Mouse (Mus musculus) erythroblast, embryonic 14.5 days (primary cell): ENCODE data around the gene Epop. TPM values are rescaled to one million over a fixed set of nuclear protein-coding genes. Genes with fewer than 3 reads are reported as not detected.

Source experiments
- H3K27me3 ChIP-seq: 2 replicates; pipeline ENCODE4 v1.6.1; 2012; ENCODE audit warnings: inconsistent platforms; ENCODE audit not compliant: control insufficient read depth
- H3K36me3 ChIP-seq: 2 replicates; pipeline ENCODE4 v1.6.1; 2012; ENCODE audit warnings: mild to moderate bottlenecking, inconsistent platforms; ENCODE audit not compliant: control insufficient read depth
- H3K4me1 ChIP-seq: 2 replicates; pipeline ENCODE4 v1.6.1; 2012; ENCODE audit warnings: inconsistent platforms; ENCODE audit not compliant: control insufficient read depth
- H3K4me3 ChIP-seq: replicated peaks from 2 replicates; pipeline ENCODE3; 2012; ENCODE audit warnings: moderate library complexity, mild to moderate bottlenecking, inconsistent platforms
- H3K9me3 ChIP-seq: 2 replicates; pipeline ENCODE4 v1.6.1; 2012; ENCODE audit warnings: low read length, inconsistent platforms, mixed read lengths; ENCODE audit not compliant: control insufficient read depth
- GATA1 ChIP-seq: IDR thresholded peaks from 2 replicates; pipeline ENCODE4 v1.6.1; 2012; ENCODE audit warnings: low read length, inconsistent platforms, mixed read lengths
- TAL1 ChIP-seq: IDR thresholded peaks from 3 replicates; pipeline ENCODE4 v1.6.1; 2012; ENCODE audit warnings: low read length, inconsistent platforms, mixed read lengths
- polyA plus RNA-seq: library from polyadenylated mRNA; stranded (reverse); fragments of >175 nt; gene quantifications from 2 replicates; pipeline ENCODE4 v1.2.3, GENCODE M21; 2012

The Epop gene
- polyA plus RNA-seq, 1 experiment, result 0.13 TPM

DNA sequence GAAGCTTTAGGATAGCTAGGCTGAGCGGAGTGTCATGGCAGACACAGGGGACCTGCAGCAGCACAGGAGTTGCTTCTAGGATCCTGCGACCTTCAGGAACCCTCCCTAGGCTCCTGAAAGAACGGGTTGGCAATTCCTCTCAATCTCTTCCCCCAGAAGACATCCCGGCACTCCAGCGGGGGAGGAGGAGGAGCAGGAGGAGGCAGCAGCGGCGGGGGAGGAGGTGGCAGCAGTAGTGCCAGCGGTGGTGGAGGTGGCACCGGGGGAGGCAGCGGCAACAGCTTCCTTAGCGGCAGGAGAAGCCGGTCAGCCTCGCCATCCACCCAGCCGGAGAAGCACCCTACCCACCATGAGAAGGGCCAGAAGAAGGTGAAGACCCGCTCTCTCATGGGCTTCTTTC, 39.8 kb upstream of the Epop start:
- TF ChIP-seq GATA1 (no peak), TAL1 (no peak)
- Histone ChIP-seq H3K27me3 (peaks cover 36% of the 10 kb centered on the region), H3K9me3 (peaks cover 3% of the 10 kb centered on the region; the same call in 1 of the 2 replicates), H3K4me1 (peaks cover 3% of the 10 kb centered on the region; the same call in 1 of the 2 replicates), H3K4me3 (no peak overlapping the region), H3K36me3 (peaks cover 3% of the 10 kb centered on the region; the same call in 1 of the 2 replicates)

DNA sequence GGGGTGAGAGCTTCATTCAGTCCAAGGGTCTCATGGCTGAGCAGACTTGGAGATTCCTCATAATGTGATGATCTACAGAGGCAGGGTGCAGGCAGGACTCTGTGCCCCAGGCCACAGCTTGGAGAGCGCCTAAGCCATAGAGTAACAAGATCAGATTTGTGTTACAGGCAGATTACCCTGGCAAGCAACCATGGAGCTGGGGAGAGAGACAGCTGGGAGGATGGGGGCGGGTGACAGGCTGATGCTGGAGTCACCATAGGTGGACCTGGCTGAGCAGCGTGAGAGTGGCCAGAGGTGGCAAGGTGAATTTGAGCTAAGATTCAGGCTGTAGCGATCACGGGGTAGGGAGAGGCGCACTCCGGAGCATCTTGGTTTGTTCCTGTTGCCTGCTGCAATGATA, 38.7 kb upstream of the Epop start:
- peaks cover 3% of the 10 kb centered on the region; the same call in 1 of the 2 replicates for H3K4me1 ChIP-seq
- H3K9me3 ChIP-seq, result peaks cover 3% of the 10 kb centered on the region; the same call in 1 of the 2 replicates
- H3K27me3 ChIP-seq, result peaks cover 47% of the 10 kb centered on the region
- peaks cover 3% of the 10 kb centered on the region; the same call in 1 of the 2 replicates for H3K36me3 ChIP-seq
- TF ChIP-seq GATA1 (no peak), TAL1 (no peak)
- no peak overlapping the region for H3K4me3 ChIP-seq

DNA sequence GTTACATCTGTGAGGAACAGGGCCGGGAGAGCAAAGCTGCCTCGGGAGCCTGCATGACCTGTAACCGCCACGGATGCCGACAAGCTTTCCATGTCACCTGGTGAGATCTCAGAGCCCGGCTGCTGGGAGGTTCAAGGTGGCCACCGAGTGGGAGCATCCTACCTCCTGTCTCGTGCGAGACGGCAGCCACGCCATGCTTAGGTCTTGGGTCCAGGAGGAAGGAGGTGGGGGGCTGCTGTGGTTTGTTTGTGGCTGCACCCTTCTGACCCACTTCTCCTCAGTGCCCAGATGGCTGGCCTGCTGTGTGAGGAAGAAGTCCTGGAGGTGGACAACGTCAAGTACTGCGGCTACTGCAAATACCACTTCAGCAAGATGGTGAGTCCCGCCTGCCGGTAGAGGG, 37.3 kb upstream of the Epop start:
- H3K4me1 ChIP-seq, result peaks cover 3% of the 10 kb centered on the region; the same call in 1 of the 2 replicates
- peaks cover 61% of the 10 kb centered on the region for H3K27me3 ChIP-seq
- peaks cover 4% of the 10 kb centered on the region; the same call in 1 of the 2 replicates for H3K9me3 ChIP-seq
- TF ChIP-seq TAL1 (no peak), GATA1 (no peak)
- H3K4me3 ChIP-seq, result no peak overlapping the region
- H3K36me3 ChIP-seq, result peaks cover 3% of the 10 kb centered on the region; the same call in 1 of the 2 replicates

DNA sequence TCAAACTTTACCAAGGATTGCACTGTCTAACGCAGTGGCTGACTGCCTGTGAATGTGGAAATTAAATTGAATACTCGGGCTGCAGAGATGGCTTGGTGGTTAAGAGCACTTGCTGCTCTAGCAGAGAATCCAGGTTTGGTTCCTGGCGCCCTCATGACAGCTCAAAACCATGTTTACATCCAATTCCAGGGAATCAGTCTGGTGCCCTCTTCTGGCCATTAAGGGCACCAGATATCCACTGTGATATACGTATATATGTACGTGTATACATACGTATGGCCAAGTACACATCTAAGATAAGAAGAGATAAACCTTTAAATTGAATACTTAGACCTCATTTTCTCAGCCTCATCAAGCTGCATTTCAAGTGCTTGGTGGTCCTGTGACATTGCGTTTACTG, 36.7 kb upstream of the Epop start:
- peaks cover 3% of the 10 kb centered on the region; the same call in 1 of the 2 replicates for H3K36me3 ChIP-seq
- peaks cover 67% of the 10 kb centered on the region for H3K27me3 ChIP-seq
- TF ChIP-seq TAL1 (no peak), GATA1 (no peak)
- no peak overlapping the region for H3K4me3 ChIP-seq
- peaks cover 3% of the 10 kb centered on the region; the same call in 1 of the 2 replicates for H3K4me1 ChIP-seq
- peaks cover 7% of the 10 kb centered on the region; the same call in 1 of the 2 replicates for H3K9me3 ChIP-seq

DNA sequence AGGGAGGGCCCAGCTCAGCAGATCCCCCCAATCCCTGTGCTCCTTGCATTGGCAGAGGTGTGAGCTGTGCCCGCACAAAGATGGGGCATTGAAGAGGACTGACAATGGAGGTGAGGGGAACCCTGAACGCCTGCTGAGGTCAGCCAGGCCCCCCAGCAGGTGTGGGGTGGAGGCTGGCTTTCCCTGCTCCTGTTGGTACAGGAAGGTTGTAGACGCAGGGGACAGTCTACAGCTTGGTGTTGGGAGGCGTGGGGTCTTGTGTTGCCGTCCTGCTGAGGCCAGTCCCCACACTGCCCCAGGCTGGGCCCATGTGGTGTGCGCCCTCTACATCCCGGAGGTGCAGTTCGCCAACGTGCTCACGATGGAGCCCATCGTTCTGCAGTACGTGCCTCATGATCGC, 35.9 kb upstream of the Epop start:
- H3K27me3 ChIP-seq, result peaks cover 75% of the 10 kb centered on the region
- H3K36me3 ChIP-seq, result peaks cover 3% of the 10 kb centered on the region; the same call in 1 of the 2 replicates
- H3K4me1 ChIP-seq, result peaks cover 8% of the 10 kb centered on the region
- H3K4me3 ChIP-seq, result no peak overlapping the region
- no peak for TF ChIP-seq GATA1
- peaks cover 7% of the 10 kb centered on the region; the same call in 1 of the 2 replicates for H3K9me3 ChIP-seq

DNA sequence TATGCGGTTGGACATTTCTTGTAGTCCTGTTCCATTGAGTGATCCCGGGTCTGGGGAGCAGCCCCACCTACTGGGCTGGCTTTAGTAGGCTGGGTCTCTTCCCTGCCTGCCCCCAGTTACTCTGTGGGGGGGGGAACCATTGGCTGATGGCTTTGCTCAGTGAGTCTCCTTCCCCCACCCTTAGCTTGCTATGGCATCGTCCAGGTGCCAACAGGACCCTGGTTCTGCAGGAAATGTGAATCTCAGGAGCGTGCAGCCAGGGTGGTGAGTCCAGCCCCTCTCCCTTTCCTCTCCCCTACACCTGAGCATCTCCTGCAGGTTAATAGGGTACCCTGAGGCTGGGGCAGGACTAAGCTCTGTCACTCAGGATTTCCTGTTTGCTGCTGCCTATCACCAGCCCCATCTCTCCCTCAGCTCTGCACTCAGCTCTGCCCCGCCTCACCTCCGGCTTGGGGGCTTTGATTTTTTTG, 35.3 kb upstream of the Epop start:
- TF ChIP-seq TAL1, result no peak
- TF ChIP-seq GATA1, result no peak
- Histone ChIP-seq H3K36me3 (peaks cover 3% of the 10 kb centered on the region; the same call in 1 of the 2 replicates), H3K4me1 (peaks cover 12% of the 10 kb centered on the region), H3K4me3 (no peak overlapping the region), H3K9me3 (peaks cover 7% of the 10 kb centered on the region; the same call in 1 of the 2 replicates), H3K27me3 (peaks cover 81% of the 10 kb centered on the region)

DNA sequence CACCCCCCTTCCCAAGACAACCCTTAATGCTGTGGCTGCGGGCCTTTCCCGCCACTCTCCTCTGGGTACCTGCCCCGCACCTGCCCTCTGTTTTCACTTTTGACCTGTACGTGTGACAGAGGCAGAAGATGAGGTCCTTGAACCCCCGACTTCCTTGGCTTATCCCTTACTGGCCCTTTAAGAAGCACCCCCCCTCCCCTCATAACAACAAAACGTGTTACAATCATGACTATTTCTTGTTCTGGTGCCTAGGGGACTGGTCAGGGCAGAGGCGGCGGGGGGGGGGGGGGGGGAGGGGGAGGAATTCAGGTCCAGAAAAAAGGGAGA, 34.8 kb upstream of the Epop start:
- H3K36me3 ChIP-seq, result peaks cover 3% of the 10 kb centered on the region; the same call in 1 of the 2 replicates
- H3K4me1 ChIP-seq, result peaks cover 14% of the 10 kb centered on the region
- peak overlapping the region; percentile 41 for H3K4me3 ChIP-seq
- peaks cover 84% of the 10 kb centered on the region for H3K27me3 ChIP-seq
- TF ChIP-seq TAL1 (no peak), GATA1 (no peak)
- H3K9me3 ChIP-seq, result peaks cover 7% of the 10 kb centered on the region; the same call in 1 of the 2 replicates

DNA sequence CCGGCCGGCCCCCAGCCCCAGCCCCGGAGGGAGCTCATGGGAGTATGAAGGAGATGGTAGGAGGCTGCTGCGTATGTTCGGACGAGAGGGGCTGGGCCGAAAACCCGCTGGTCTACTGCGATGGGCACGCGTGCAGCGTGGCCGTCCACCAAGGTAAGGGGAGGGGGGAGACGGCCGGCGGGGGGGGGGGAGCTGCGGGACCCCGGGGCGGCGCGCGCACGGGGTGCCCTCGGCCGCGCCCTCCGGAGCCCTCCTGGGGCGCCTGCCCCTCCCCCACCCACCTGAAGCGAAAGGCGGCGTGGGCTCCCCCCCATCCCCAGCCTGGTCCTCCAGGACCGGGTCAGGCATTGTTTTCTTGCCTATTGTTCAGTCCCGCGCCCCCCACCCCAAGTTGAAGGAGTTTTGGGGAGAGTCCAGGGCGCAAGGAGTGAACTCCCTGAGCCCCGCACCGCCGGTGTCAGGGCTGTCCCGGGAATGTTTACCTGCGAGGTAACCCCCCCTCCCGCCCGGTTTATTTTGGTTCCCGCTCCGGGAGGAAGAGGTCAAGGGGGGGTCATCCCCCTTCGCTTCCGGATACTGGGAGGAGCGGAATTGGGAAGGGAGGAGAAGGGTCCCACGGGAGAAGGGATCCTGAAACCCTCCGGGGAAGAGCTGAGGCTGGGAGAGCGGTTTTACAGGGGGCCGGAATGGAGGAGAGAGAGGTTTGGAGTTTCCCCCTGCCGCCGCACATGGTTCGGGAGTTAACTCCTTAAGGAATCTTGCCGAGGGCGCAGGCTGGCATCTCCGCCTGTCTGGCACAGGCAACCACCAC, 34.2 kb upstream of the Epop start:
- Histone ChIP-seq H3K36me3 (peaks cover 3% of the 10 kb centered on the region; the same call in 1 of the 2 replicates), H3K9me3 (peaks cover 7% of the 10 kb centered on the region; the same call in 1 of the 2 replicates), H3K27me3 (peaks cover 87% of the 10 kb centered on the region), H3K4me3 (peak overlapping the region; percentile 41), H3K4me1 (peaks cover 14% of the 10 kb centered on the region)
- TF ChIP-seq GATA1 (no peak), TAL1 (no peak)

DNA sequence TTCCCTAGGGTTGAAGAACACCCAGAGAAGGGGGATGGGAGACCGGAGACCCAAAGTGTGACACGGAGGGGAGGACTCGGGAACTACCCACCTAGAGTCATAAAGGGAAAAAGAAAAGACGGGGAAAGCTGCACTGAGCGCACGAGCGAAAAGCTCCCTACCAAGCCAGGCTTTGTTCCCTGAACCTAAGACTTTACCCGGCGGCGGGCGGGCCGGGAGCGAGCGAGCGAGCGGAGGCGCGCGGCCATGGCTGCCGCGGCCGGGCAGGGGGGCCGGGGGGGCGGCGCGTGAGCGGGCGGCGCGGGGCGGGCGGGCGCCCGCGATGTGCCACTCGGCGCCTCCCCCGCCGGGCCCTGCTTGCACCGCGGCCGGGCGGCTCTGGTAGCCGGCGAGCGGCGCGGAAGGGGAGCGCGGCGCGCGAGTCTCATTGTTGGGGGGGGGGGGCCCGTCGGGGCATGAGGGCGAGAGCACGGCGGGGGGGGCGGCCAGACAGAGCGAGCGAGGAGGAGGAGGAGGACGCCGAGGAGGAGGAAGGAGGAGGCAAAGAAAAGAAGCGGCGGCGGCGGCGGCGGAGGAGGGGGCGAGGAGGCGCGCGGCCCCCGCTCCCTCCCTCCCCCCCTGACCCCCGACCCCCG, 33.5 kb upstream of the Epop start, which contains the start of gene Mllt6:
Gene Mllt6 (plus strand): TSS at position 522 of the 635 bp plus-strand sequence.
- peaks cover 7% of the 10 kb centered on the region; the same call in 1 of the 2 replicates for H3K9me3 ChIP-seq
- H3K4me1 ChIP-seq, result peaks cover 14% of the 10 kb centered on the region
- peaks cover 3% of the 10 kb centered on the region; the same call in 1 of the 2 replicates for H3K36me3 ChIP-seq
- peak within 1 kb of the TSS; percentile 41 for H3K4me3 ChIP-seq
- no peak for TF ChIP-seq GATA1
- no peak for TF ChIP-seq TAL1
- peaks cover 88% of the 10 kb centered on the region for H3K27me3 ChIP-seq
